ENCODE assay signal across 27 mouse cellular contexts in the genomic region with DNA sequence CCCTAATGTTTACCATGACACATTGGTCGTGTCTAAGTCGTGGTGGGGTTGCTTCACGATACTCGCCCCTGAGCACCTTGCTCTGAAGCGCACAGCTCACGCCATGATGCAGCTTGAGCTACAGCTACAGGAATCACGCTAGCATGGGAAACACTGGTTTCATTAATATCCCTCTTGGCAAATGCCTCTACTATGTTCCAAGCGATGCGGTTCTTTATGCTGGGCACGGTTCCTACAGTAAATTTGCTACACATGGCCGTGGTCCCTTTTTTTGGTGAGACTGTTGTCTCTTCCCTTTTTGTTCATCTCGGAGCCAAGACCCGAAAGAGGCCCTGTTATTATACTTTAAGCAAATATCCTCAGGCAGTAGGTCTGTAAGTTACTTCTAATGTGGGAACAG.
"Had no signal": no experiment of that assay in that cellular context is flagged by ENCODE, and none has a peak within 500 bp of the region (broad histone marks: within the 10 kb centered on the region; RNA-seq: fewer than 3 reads in every experiment).

No protein-coding gene starts in this region.

- H3K4me2 ChIP-seq: heart, embryonic 11.5 days; heart, embryonic 13.5 days; heart, embryonic 15.5 days; hindbrain, embryonic 13.5 days; hindbrain, embryonic 15.5 days; limb, embryonic 12.5 days; liver, embryonic 11.5 days; liver, embryonic 13.5 days; liver, embryonic 15.5 days had no signal

- H3K9ac ChIP-seq: heart, embryonic 13.5 days; heart, embryonic 15.5 days; hindbrain, embryonic 13.5 days; hindbrain, embryonic 15.5 days; limb, embryonic 12.5 days; liver, embryonic 13.5 days; liver, embryonic 15.5 days; liver, postnatal 0 days had no signal

- DNase-seq: gastrocnemius, adult 2 months; gastrocnemius, postnatal 10 days; gastrocnemius, postnatal 25 days; heart, adult 2 months; heart, postnatal 14 days; heart, postnatal 36 days; kidney, adult 18-20 months; kidney, adult 8-10 months; kidney, postnatal 10 days; kidney, postnatal 25 days; kidney, postnatal 4 days; left cerebral cortex, postnatal 4 days; liver; liver, embryonic 13.5 days; liver, postnatal 0 days had no signal

- ATAC-seq: hindbrain, postnatal 0 days; intestine, embryonic 16.5 days; liver, postnatal 0 days had no signal

- H3K27me3 ChIP-seq: heart, embryonic 13.5 days; heart, embryonic 15.5 days; hindbrain, embryonic 13.5 days; hindbrain, embryonic 15.5 days; limb, embryonic 12.5 days had no signal

- H3K4me3 ChIP-seq: gastrocnemius, adult 2 months; heart, adult 2 months; heart, embryonic 13.5 days; heart, embryonic 15.5 days; hindbrain, embryonic 13.5 days; hindbrain, embryonic 15.5 days; layer of hippocampus, adult 2 months; left cerebral cortex, adult 2 months; limb, embryonic 12.5 days; liver, embryonic 13.5 days; liver, embryonic 15.5 days had no signal

- H3K36me3 ChIP-seq: heart, embryonic 13.5 days; heart, embryonic 15.5 days; hindbrain, embryonic 13.5 days; hindbrain, embryonic 15.5 days; limb, embryonic 12.5 days; liver, embryonic 13.5 days; liver, embryonic 15.5 days had no signal

- H3K9me3 ChIP-seq: heart, embryonic 13.5 days; heart, embryonic 15.5 days; hindbrain, embryonic 13.5 days; hindbrain, embryonic 15.5 days; limb, embryonic 12.5 days; liver, embryonic 13.5 days; liver, embryonic 15.5 days had no signal

- H3K27ac ChIP-seq: gastrocnemius, adult 2 months; heart, adult 2 months; heart, embryonic 13.5 days; heart, embryonic 15.5 days; hindbrain, embryonic 13.5 days; hindbrain, embryonic 15.5 days; hindbrain, postnatal 0 days; layer of hippocampus, adult 2 months; left cerebral cortex, adult 2 months; limb, embryonic 12.5 days; liver, embryonic 13.5 days; liver, embryonic 15.5 days had no signal
